ENCODE assay signal across 26 mouse cellular contexts in genomic region chr15:12231462-12231861, GRCm38 (mm10). TPM values are rescaled to one million over a fixed set of nuclear protein-coding genes. Genes with fewer than 3 reads are reported as not detected.
DNase-seq lines count a peak whose midpoint lies in the region; ATAC-seq and TF ChIP-seq lines count a peak whose summit lies in the region.
"Had no signal": no experiment of that assay in that cellular context is flagged by ENCODE, and none has a peak within 500 bp of the region (broad histone marks: within the 10 kb centered on the region; RNA-seq: fewer than 3 reads in every experiment).

No protein-coding gene starts in this region.

- no peak overlapping the region for H3K4me2 ChIP-seq in hindbrain, postnatal 0 days (ENCODE audit: low read depth, low read length)
- H3K4me2 ChIP-seq in hindbrain, embryonic 11.5 days (replicated peaks; ENCODE audit: low read depth, low read length), result no peak overlapping the region
- no peak overlapping the region for H3K4me2 ChIP-seq in lung, embryonic 15.5 days
- H3K4me2 ChIP-seq: embryonic facial prominence, embryonic 12.5 days; forebrain, embryonic 13.5 days; heart, embryonic 12.5 days; hindbrain, embryonic 14.5 days; limb, embryonic 12.5 days; liver, embryonic 13.5 days had no signal

- DNase-seq in hindbrain, postnatal 0 days (ENCODE audit: low spot score), result no peak
- no peak for DNase-seq in hindbrain, embryonic 11.5 days (ENCODE audit: low spot score)
- no peak for DNase-seq in lung, postnatal 25 days (ENCODE audit: low spot score)
- peak; percentile 50 for DNase-seq in induced T-regulatory cell, adult 2 months (ENCODE audit: low read depth)
- no peak for DNase-seq in frontal cortex, postnatal 14 days (ENCODE audit: low spot score in 2 of 2)
- DNase-seq: adrenal gland, postnatal 14 days; cerebellum, adult 11 months; cerebellum, postnatal 10 days; kidney, adult 11 months; kidney, postnatal 4 days; liver, embryonic 13.5 days; lung, postnatal 10 days; retina, postnatal 1 day; right cerebral cortex, postnatal 4 days; thymus, postnatal 25 days had no signal

- H3K4me1 ChIP-seq in hindbrain, postnatal 0 days (ENCODE audit: insufficient read depth, low read length), result peaks cover 6% of the 10 kb centered on the region; the same call in 1 of the 2 replicates
- no peaks in the 10 kb centered on the region for H3K4me1 ChIP-seq in hindbrain, embryonic 11.5 days (replicated peaks; ENCODE audit: control insufficient read depth, insufficient read depth, low read length)
- peaks cover 48% of the 10 kb centered on the region for H3K4me1 ChIP-seq in lung, embryonic 15.5 days
- H3K4me1 ChIP-seq in ES-Bruce4 (ENCODE audit: control insufficient read depth, insufficient read depth, low read length), result peaks cover 2% of the 10 kb centered on the region

- ATAC-seq in hindbrain, postnatal 0 days, result no peak
- no peak for ATAC-seq in hindbrain, embryonic 11.5 days (ENCODE audit: low FRiP score)
- ATAC-seq in lung, embryonic 15.5 days (ENCODE audit: borderline replicate concordance, extremely low read depth, low FRiP score, low TSS enrichment), result no peak
- ATAC-seq: activated CD4-positive, CD25-positive, alpha-beta regulatory T cell, adult 4 months; forebrain, embryonic 13.5 days had no signal

- H3K9me3 ChIP-seq in hindbrain, postnatal 0 days (ENCODE audit: low read length), result no peaks in the 10 kb centered on the region
- no peaks in the 10 kb centered on the region for H3K9me3 ChIP-seq in hindbrain, embryonic 11.5 days (ENCODE audit: control insufficient read depth, low read length)
- H3K9me3 ChIP-seq in lung, embryonic 15.5 days, result no peaks in the 10 kb centered on the region
- H3K9me3 ChIP-seq in ES-Bruce4 (replicated peaks; ENCODE audit: control insufficient read depth, insufficient read depth, low read length, poor library complexity, severe bottlenecking), result no peaks in the 10 kb centered on the region
- H3K9me3 ChIP-seq: embryonic facial prominence, embryonic 12.5 days; forebrain, embryonic 13.5 days; heart, embryonic 12.5 days; limb, embryonic 12.5 days; liver, embryonic 13.5 days; midbrain, embryonic 10.5 days had no signal

- no peak overlapping the region for H3K4me3 ChIP-seq in hindbrain, postnatal 0 days (ENCODE audit: low read length)
- H3K4me3 ChIP-seq in hindbrain, embryonic 11.5 days (ENCODE audit: low read depth, low read length), result no peak overlapping the region
- H3K4me3 ChIP-seq in lung, embryonic 15.5 days, result no peak overlapping the region
- H3K4me3 ChIP-seq in ES-Bruce4 (ENCODE audit: low read depth, low read length), result no peak overlapping the region
- H3K4me3 ChIP-seq: embryonic facial prominence, embryonic 12.5 days; erythroblast, embryonic 14.5 days; forebrain, embryonic 13.5 days; heart, embryonic 12.5 days; limb, embryonic 12.5 days; liver, embryonic 13.5 days; midbrain, embryonic 10.5 days had no signal

- no peak overlapping the region for H3K9ac ChIP-seq in hindbrain, postnatal 0 days (replicated peaks; ENCODE audit: low read length)
- no peak overlapping the region for H3K9ac ChIP-seq in hindbrain, embryonic 11.5 days (ENCODE audit: low read depth, low read length)
- H3K9ac ChIP-seq in lung, embryonic 15.5 days, result no peak overlapping the region
- no peak overlapping the region for H3K9ac ChIP-seq in ES-Bruce4 (ENCODE audit: low read depth, poor library complexity, severe bottlenecking)
- H3K9ac ChIP-seq: embryonic facial prominence, embryonic 12.5 days; heart, embryonic 12.5 days; hindbrain, embryonic 14.5 days; limb, embryonic 12.5 days; liver, embryonic 13.5 days had no signal

- no peak for TF ChIP-seq EP300 in ES-Bruce4 (IDR thresholded peaks at IDR 0.05; ENCODE audit: insufficient read depth, low read depth, low read length)

- no peaks in the 10 kb centered on the region for H3K27me3 ChIP-seq in hindbrain, postnatal 0 days (ENCODE audit: insufficient read depth, low read length)
- no peaks in the 10 kb centered on the region for H3K27me3 ChIP-seq in hindbrain, embryonic 11.5 days (ENCODE audit: control insufficient read depth, insufficient read depth, low read length)
- H3K27me3 ChIP-seq in lung, embryonic 15.5 days, result no peaks in the 10 kb centered on the region
- H3K27me3 ChIP-seq in ES-Bruce4 (ENCODE audit: control insufficient read depth, insufficient read depth, low read length, poor library complexity, severe bottlenecking), result no peaks in the 10 kb centered on the region
- H3K27me3 ChIP-seq: CH12.LX; embryonic facial prominence, embryonic 12.5 days; forebrain, embryonic 13.5 days; heart, embryonic 12.5 days; limb, embryonic 12.5 days; liver, embryonic 13.5 days had no signal

- 86% methylated on average over 6 of the region's 6 CpGs for WGBS in hindbrain, postnatal 0 days
- 85% methylated on average over 6 of the region's 6 CpGs for WGBS in hindbrain, embryonic 11.5 days
- 71% methylated on average over 6 of the region's 6 CpGs for WGBS in lung, embryonic 15.5 days

- H3K36me3 ChIP-seq in hindbrain, postnatal 0 days (ENCODE audit: insufficient read depth, low read length), result peaks cover 5% of the 10 kb centered on the region; the same call in 1 of the 2 replicates
- H3K36me3 ChIP-seq in hindbrain, embryonic 11.5 days (ENCODE audit: control insufficient read depth, insufficient read depth, low read length), result no peaks in the 10 kb centered on the region
- peaks cover 15% of the 10 kb centered on the region; the same call in 1 of the 2 replicates for H3K36me3 ChIP-seq in lung, embryonic 15.5 days
- 0 out of 2 replicates have a peak, but pooled peaks cover 4% of the 10 kb centered on the region for H3K36me3 ChIP-seq in ES-Bruce4 (ENCODE audit: control insufficient read depth, insufficient read depth, low read length, poor library complexity, severe bottlenecking)

- TF ChIP-seq CTCF in hindbrain, postnatal 0 days (IDR thresholded peaks at IDR 0.05; ENCODE audit: low read depth), result 0 out of 2 replicates have a peak, but pooled peaks have one; percentile 15
- TF ChIP-seq CTCF in ES-Bruce4 (IDR thresholded peaks at IDR 0.05; ENCODE audit: low read depth, low read length), result peak; percentile 41

- no peak overlapping the region for H3K27ac ChIP-seq in hindbrain, postnatal 0 days
- no peak overlapping the region for H3K27ac ChIP-seq in hindbrain, embryonic 11.5 days (ENCODE audit: low read depth, low read length)
- H3K27ac ChIP-seq in lung, embryonic 15.5 days, result peak overlapping the region; percentile 77
- H3K27ac ChIP-seq in ES-Bruce4 (ENCODE audit: insufficient read depth, low read length), result no peak overlapping the region
- H3K27ac ChIP-seq: embryonic facial prominence, embryonic 12.5 days; forebrain, embryonic 13.5 days; hindbrain, embryonic 14.5 days; liver, embryonic 13.5 days; midbrain, embryonic 10.5 days had no signal

- no peak for TF ChIP-seq POLR2A in ES-Bruce4 (IDR thresholded peaks at IDR 0.05; ENCODE audit: insufficient read depth, low read length)

RNA-seq across cellular contexts. Expression of gene Mtmr12, which starts 26.6 kb away (rescaled TPM):
- total RNA-seq in hindbrain, postnatal 0 days (2014; rRNA removed), result 10.7 and 12.6 TPM in 2 replicates
- 5.5 and 5.7 TPM in 2 replicates for polyA plus RNA-seq in hindbrain, postnatal 0 days (2015; fragmentation: Nextera tagmentation; extraction: Ambion mirVana)
- polyA plus RNA-seq in hindbrain, embryonic 11.5 days (2014; fragmentation: Nextera tagmentation; extraction: Ambion mirVana), result 15.2 and 16.7 TPM in 2 replicates
- 18.2 and 19.1 TPM in 2 replicates for polyA plus RNA-seq in lung, embryonic 15.5 days (2015; fragmentation: Nextera tagmentation; extraction: Ambion mirVana)
- 29.8 and 32.0 TPM in 2 replicates for polyA plus RNA-seq in ES-Bruce4 (2011; ENCODE audit: insufficient read depth, insufficient read length, low read depth, missing spikeins)
